Mouse (Mus musculus) left cerebral cortex, postnatal 36 days (tissue): ENCODE results near the gene Olfr221. TPM values are rescaled to one million over a fixed set of nuclear protein-coding genes. Genes with fewer than 3 reads are reported as not detected.
"Not testable (repeated sequence)": the region's sequence is repeated elsewhere in the genome, so short reads cannot be mapped to it uniquely, and the experiment has no call there.

Experiments
- DNase-seq, 2 experiments: peaks; one replicate each; pipeline ENCODE4 v3.0.0; 2021 to 2022; ENCODE audit warnings: low spot score in 2 of 2, mixed read lengths in 1 of 2
- intact Hi-C: fragments of 180-260 bp; cut with DNase I; formaldehyde crosslinking; loops from one replicate; pipeline ENCODE4 v1.15.1; 2025
- total RNA-seq, 2 experiments: library from RNA; stranded (reverse); gene quantifications; 2 replicates each; pipeline ENCODE4 v1.2.3; 2021

Olfr221 gene
- total RNA-seq = not detected

GRCm38 (mm10) chr14:52042359-52042758 is at the start of gene Olfr221:
Olfr221 (minus strand) TSS chr14:52042459.
- intact Hi-C loops, DNase-seq: not testable (repeated sequence)

GRCm38 (mm10) chr14:52083083-52083482 is 40.8 kb upstream of the Olfr221 start:
- intact Hi-C loops = no loop called here

GRCm38 (mm10) chr14:52071599-52072137 is 29.4 kb upstream of the Olfr221 start:
- intact Hi-C loops = no loop called here
- DNase-seq = no peak

More at GRCm38 (mm10) chr14:52083083-52083482, 40.8 kb upstream of the Olfr221 start:
- no peak for DNase-seq

- intact Hi-C loops = no loop called here
Observed at GRCm38 (mm10) chr14:52066135-52066534, 23.9 kb upstream of the Olfr221 start.

GRCm38 (mm10) chr14:52061798-52062197 is 19.5 kb upstream of the Olfr221 start:
- no peak for DNase-seq
- intact Hi-C loops = no loop called here

More at GRCm38 (mm10) chr14:52066135-52066534, 23.9 kb upstream of the Olfr221 start:
- no peak for DNase-seq

GRCm38 (mm10) chr14:52060800-52061199 is 18.5 kb upstream of the Olfr221 start:
- no peak for DNase-seq
- intact Hi-C loops = no loop called here

GRCm38 (mm10) chr14:52059982-52060381 is 17.7 kb upstream of the Olfr221 start:
- no peak for DNase-seq
- intact Hi-C loops = no loop called here

GRCm38 (mm10) chr14:52052720-52053119 is 10.5 kb upstream of the Olfr221 start:
- intact Hi-C loops, DNase-seq: not testable (repeated sequence)

GRCm38 (mm10) chr14:52045966-52046565 is 3.8 kb upstream of the Olfr221 start:
- no peak for DNase-seq
- intact Hi-C loops = no loop called here

GRCm38 (mm10) chr14:52044901-52045678 is 2.8 kb upstream of the Olfr221 start:
- no peak for DNase-seq
- intact Hi-C loops = no loop called here

- no peak for DNase-seq
Observed at GRCm38 (mm10) chr14:52043446-52043845, 1.2 kb upstream of the Olfr221 start.

GRCm38 (mm10) chr14:52039332-52039731 is 2.9 kb downstream of the Olfr221 start:
- DNase-seq = no peak
- intact Hi-C loops = no loop called here

More at GRCm38 (mm10) chr14:52043446-52043845, 1.2 kb upstream of the Olfr221 start:
- intact Hi-C loops = no loop called here

- intact Hi-C loops = no loop called here
- no peak for DNase-seq
Observed at GRCm38 (mm10) chr14:52035926-52036325, 6.3 kb downstream of the Olfr221 start.

- intact Hi-C loops = no loop called here
- DNase-seq = no peak
Observed at GRCm38 (mm10) chr14:52026342-52026741, 15.9 kb downstream of the Olfr221 start.

- DNase-seq = no peak
- intact Hi-C loops = loop anchor here (5.0 kb wide), 2 partner anchors 92 to 122 kb away; no protein-coding TSS in a partner anchor
Observed at GRCm38 (mm10) chr14:52024133-52024532, 18.1 kb downstream of the Olfr221 start.

GRCm38 (mm10) chr14:52022709-52023459 is 19.4 kb downstream of the Olfr221 start:
- peak; percentile 75 to 79 for DNase-seq
- intact Hi-C loops = loop anchor here (5.0 kb wide), 2 partner anchors 91 to 121 kb away; no protein-coding TSS in a partner anchor

GRCm38 (mm10) chr14:52022244-52022708 is 20.0 kb downstream of the Olfr221 start:
- no peak for DNase-seq
- intact Hi-C loops = loop anchor here (5.0 kb wide), 2 partner anchors 90 to 120 kb away; no protein-coding TSS in a partner anchor

GRCm38 (mm10) chr14:52021568-52022212 is 20.6 kb downstream of the Olfr221 start:
- no peak for DNase-seq
- intact Hi-C loops = loop anchor here (5.0 kb wide), 2 partner anchors 89 to 119 kb away; no protein-coding TSS in a partner anchor

- DNase-seq = no peak
- intact Hi-C loops = loop anchor here (5.0 kb wide), 2 partner anchors 89 to 119 kb away; no protein-coding TSS in a partner anchor
Observed at GRCm38 (mm10) chr14:52021138-52021529, 21.1 kb downstream of the Olfr221 start.
